Mouse (Mus musculus): Measurements from ENCODE around the gene Stx1b. TPM values are rescaled to one million over a fixed set of nuclear protein-coding genes. Genes with fewer than 3 reads are reported as not detected.
"Not testable (repeated sequence)": the region's sequence is repeated elsewhere in the genome, so short reads cannot be mapped to it uniquely, and the experiment has no call there.

The Stx1b gene
- total RNA-seq, 2 experiments from 2014 or later: 0.65 to 0.83 TPM

GRCm38 (mm10) chr7:127785308-127785707, 39.0 kb downstream of the Stx1b start, which contains the start of gene Gm49388:
Gm49388 (plus strand) TSS chr7:127785608.
- DNase-seq: no peak
- intact Hi-C loops (cut with DNase I): no loop called here

DNA sequence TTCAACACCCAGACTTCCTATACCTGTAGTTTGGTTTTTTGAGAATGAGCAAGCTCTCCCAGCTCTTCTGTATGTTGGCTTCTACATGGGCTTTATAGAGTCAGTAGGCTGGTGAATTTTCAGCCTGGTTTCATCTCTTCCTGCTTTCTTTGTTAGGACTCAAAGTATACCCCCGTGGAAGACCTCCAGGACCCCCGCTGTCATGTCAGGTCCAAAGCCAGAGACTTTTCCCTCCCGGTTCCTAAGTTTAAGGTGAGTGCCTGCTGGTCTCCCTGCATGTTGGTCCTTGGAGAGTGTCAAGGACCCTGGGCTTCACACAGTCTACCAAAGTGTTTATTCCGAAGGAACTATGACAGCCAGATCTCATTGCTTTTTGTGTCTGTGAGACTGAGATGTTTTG, 46.0 kb downstream of the Stx1b start:
- intact Hi-C loops (cut with DNase I): loop anchor here (5.0 kb wide), 1 partner anchor 99 kb away; the partner anchor contains the start of genes Zfp646 and Zfp668
- no peak for DNase-seq

GRCm38 (mm10) chr7:127777474-127778266, 46.7 kb downstream of the Stx1b start:
- peak; percentile 67 to 69 for DNase-seq
- intact Hi-C loops (cut with DNase I): loop anchor here (5.0 kb wide), 1 partner anchor 100 kb away; the partner anchor contains the start of genes Zfp646 and Zfp668

DNA sequence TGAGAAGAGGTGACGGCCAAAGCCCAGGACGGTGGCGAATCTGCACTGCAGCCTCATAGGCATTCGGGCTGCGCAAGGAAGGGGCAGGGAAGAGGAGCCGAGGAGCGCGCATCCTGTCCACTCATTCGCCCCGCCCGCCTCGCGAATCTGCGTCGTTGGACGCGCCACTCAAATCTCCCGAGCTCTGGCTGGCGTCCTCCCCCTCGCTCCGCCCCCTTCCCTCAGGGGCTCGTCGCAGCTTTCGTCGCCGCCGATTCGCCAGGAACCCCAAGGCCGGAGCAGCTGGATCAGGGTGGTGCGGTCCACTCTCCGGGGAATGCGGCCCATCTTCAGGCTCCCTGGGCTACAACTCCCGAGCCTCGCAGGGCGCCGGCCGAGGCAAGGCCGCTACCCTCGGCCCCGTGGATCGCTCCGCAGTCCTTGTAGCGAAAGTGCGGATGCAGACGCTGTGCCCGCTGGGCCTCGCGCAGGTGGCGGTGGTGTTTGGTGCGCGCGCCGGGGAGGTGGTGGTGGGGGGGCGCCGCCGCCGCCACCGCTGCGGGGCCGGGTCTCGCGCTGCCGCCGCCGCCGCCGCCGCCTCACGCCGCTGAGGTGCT, 47.4 kb downstream of the Stx1b start:
- intact Hi-C loops (cut with DNase I): loop anchor here (5.0 kb wide), 1 partner anchor 100 kb away; the partner anchor contains the start of genes Zfp646 and Zfp668
- DNase-seq: peak; percentile 97

- intact Hi-C loops (cut with DNase I): loop anchor here (5.0 kb wide), 1 partner anchor 101 kb away; the partner anchor contains the start of genes Zfp646 and Zfp668
- DNase-seq: peak; percentile 89 to 93
Observed at GRCm38 (mm10) chr7:127776426-127776825, 47.9 kb downstream of the Stx1b start, which contains the start of gene Setd1a. Setd1a (plus strand) TSS chr7:127776670.

GRCm38 (mm10) chr7:127775837-127776236, 48.5 kb downstream of the Stx1b start:
- DNase-seq: not testable (repeated sequence)
- intact Hi-C loops (cut with DNase I): loop anchor here (5.0 kb wide), 1 partner anchor 101 kb away; the partner anchor contains the start of genes Zfp646 and Zfp668

DNA sequence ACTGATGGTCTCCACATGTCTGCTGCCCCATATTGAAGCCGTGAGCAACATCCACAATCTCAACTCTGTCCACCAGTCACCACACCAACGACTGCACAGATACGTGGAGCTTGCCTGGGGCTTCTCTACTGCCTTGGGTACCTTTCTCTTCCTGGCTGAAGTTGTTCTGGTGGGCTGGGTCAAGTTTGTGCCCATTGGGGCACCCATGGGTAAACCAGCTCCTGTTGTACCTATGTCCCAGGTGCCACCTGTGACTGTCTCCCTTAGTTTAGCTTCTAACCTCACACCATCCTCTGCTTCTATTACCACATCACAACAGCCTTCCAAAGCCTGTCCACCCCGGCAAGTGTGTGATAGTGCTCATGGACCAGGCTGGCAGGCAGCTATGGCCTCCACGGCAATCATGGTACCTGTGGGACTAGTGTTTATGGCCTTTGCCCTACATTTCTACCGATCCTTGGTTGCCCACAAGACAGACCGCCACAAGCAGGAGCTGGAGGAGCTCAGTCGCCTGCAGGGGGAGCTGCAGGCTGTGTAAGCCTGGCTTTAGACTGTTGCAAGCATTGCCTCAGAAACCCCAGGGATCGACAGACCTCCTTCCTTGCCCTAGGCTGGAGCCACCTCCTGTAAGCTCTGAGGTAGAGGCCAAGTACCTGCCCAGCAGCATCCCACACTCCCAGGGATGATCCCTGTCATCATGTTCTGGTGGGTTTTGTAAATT, 50.5 kb downstream of the Stx1b start:
- intact Hi-C loops (cut with DNase I): no loop called here

GRCm38 (mm10) chr7:127772557-127772956, 51.8 kb downstream of the Stx1b start:
- no peak for DNase-seq
- intact Hi-C loops (cut with DNase I): no loop called here

More for the DNA sequence above, 50.5 kb downstream of the Stx1b start:
- peak; percentile 69 to 80 for DNase-seq

GRCm38 (mm10) chr7:127772080-127772479, 52.3 kb downstream of the Stx1b start:
- no peak for DNase-seq
- intact Hi-C loops (cut with DNase I): no loop called here

- DNase-seq: no peak
- intact Hi-C loops (cut with DNase I): no loop called here
Observed at GRCm38 (mm10) chr7:127771262-127771661, 53.1 kb downstream of the Stx1b start.

DNA sequence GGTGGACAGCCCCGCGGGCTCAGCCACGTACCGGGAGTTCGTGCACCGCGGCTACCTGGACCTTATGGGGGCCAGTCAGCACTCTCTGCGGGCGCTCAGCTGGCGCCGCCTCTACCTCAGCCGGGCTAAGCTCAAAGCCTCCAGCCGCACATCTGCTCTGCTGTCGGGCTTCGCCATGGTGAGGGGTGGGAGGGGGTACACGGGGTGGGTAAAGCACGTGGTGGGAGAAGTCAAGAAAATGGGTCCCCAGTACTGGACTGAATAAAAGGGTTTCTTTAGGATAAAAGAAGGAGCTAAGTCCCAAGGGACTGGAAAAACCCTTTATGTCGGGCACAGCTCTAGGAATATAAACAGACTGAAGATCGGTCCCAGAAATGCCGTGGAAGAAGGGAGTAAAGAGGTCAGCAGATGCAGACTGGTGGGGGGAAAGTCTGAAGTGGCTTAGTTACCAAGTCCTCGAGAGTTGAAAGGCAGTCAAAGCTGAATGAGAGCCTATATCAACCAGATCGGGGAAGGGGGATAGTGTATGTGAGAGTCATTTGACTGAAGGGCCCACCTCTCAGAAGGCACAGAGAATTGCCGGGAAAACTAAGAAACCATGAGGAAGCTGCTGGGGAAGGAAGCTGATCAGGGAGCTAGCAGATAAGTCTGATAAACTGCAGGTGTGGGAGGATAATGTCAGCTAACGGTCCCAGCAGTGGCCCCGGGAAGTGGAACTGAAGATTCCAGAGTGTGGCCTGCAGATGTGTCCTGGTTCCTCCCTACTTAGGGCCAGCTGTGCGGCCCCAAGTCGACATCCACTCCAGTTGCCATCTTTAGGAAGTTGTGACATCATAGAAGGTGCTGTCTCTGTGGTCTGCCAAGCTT, 54.1 kb downstream of the Stx1b start:
- DNase-seq: no peak
- intact Hi-C loops (cut with DNase I): no loop called here

DNA sequence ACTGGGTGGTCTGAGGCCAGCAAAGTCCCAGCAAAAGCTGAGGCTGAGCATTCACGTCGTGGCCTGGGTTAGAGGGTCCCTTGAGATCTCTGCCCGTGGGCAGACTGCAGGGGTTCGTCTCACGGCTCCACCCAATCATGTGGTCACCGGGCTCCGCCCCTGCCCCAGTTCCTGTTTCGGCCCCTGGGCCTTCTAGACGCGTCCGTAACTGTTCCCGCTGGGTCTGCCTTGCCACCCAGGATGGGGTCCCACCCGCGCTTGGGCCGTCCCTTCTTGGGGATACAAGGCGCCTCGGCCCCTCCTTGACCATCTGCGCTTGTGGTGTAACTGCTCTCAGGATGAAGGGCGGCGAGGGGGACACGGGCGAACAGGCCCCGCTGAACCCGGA, 54.7 kb downstream of the Stx1b start, which contains the start of gene Orai3:
Gene Orai3 (plus strand): TSS at position 165 of the 388 bp plus-strand sequence.
- peak; percentile 88 to 89 for DNase-seq
- intact Hi-C loops (cut with DNase I): no loop called here

DNA sequence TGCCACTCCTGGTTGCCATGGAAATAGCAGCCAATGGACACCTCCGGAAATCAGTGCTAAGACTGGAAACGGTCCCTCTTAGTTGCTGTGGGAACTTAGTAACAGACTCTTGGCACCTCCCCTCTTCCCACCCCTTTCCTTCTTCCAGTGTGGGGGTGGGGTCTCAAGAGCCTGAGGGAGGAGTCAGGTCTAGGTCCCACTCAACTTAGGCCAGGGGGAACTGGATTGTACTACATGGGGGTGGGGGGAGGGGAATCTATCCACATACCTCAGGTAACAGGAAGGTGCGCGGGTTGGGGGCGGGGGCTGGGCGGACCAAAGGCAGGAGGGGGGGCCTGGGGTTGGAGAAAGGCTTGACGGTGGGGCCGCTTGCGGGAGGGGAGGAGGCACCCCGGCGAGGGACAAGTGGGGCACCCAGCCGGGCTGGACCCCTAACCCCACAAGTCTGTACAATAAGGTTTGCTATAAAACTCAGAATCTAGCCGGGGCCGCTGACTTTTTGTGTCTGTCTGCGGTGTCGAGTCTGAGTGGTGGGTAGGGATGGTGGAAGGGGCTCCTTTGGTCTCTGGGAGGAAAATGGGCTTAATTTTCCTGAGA, 55.3 kb downstream of the Stx1b start:
- intact Hi-C loops (cut with DNase I): no loop called here
- peak; percentile 92 to 95 for DNase-seq

- intact Hi-C loops (cut with DNase I): no loop called here
- no peak for DNase-seq
Observed at GRCm38 (mm10) chr7:127768346-127768996, 55.9 kb downstream of the Stx1b start.

GRCm38 (mm10) chr7:127767671-127768345, 56.5 kb downstream of the Stx1b start:
- intact Hi-C loops (cut with DNase I): no loop called here
- no peak for DNase-seq

GRCm38 (mm10) chr7:127766851-127767609, 57.3 kb downstream of the Stx1b start:
- intact Hi-C loops (cut with DNase I): no loop called here
- DNase-seq: no peak

DNA sequence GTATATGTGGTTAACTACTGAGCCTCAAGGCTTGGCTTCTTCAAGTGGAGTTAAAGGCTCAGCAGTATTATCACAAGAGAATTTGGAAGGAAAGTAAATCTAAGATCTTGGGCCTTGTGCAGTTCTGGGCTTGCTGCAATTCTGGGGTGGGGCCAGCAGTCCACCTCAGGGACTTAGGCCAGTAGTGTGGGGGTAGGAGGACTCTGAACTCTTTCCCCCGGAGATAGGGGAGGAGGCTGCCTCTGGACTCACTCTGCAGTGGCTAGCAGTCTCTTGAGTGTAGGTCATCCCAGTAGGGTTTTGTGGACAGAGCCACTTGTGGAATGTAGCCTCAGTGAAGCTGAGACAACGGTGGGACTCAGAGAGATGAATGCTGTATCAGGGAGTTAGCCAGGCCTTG, 58.6 kb downstream of the Stx1b start:
- no peak for DNase-seq
- intact Hi-C loops (cut with DNase I): no loop called here
